Mouse (Mus musculus) small intestine, adult 2 months (tissue): ENCODE results near the gene Prkar2b.

Source experiments
- CTCF ChIP-seq: fragments of 200-500 bp; IDR thresholded peaks from 2 replicates; pipeline ENCODE4 v1.5.1; 2012; ENCODE audit warnings: low read depth, mild to moderate bottlenecking, control low read depth, inconsistent platforms, low read length, moderate library complexity, mixed read lengths; ENCODE audit not compliant: insufficient replicate concordance, insufficient read length; ENCODE audit errors: extremely low read depth
- POLR2A ChIP-seq: fragments of 200-500 bp; IDR thresholded peaks from 2 replicates; pipeline ENCODE4 v1.6.1; 2012; ENCODE audit warnings: low read depth, mild to moderate bottlenecking, control low read depth, inconsistent platforms, low read length, moderate library complexity

GRCm38 (mm10) chr12:32087339-32087738 is 26.2 kb upstream of the Prkar2b start:
- TF ChIP-seq CTCF = no peak
- TF ChIP-seq POLR2A = no peak
